Mouse (Mus musculus) inflammation-experienced regulatory T-cells, adult 16 weeks (primary cell): ENCODE measurements around the gene Sigmar1. TPM values are rescaled to one million over a fixed set of nuclear protein-coding genes. Genes with fewer than 3 reads are reported as not detected.

Experiments used
- polyA plus RNA-seq: library from polyadenylated mRNA; unstranded; fragments of 100-300 nt; shearing (Covaris generic); gene quantifications from one replicate; pipeline ENCODE4 v1.2.1, GENCODE M21; 2017

The Sigmar1 gene
- polyA plus RNA-seq, result 52.5 TPM

DNA sequence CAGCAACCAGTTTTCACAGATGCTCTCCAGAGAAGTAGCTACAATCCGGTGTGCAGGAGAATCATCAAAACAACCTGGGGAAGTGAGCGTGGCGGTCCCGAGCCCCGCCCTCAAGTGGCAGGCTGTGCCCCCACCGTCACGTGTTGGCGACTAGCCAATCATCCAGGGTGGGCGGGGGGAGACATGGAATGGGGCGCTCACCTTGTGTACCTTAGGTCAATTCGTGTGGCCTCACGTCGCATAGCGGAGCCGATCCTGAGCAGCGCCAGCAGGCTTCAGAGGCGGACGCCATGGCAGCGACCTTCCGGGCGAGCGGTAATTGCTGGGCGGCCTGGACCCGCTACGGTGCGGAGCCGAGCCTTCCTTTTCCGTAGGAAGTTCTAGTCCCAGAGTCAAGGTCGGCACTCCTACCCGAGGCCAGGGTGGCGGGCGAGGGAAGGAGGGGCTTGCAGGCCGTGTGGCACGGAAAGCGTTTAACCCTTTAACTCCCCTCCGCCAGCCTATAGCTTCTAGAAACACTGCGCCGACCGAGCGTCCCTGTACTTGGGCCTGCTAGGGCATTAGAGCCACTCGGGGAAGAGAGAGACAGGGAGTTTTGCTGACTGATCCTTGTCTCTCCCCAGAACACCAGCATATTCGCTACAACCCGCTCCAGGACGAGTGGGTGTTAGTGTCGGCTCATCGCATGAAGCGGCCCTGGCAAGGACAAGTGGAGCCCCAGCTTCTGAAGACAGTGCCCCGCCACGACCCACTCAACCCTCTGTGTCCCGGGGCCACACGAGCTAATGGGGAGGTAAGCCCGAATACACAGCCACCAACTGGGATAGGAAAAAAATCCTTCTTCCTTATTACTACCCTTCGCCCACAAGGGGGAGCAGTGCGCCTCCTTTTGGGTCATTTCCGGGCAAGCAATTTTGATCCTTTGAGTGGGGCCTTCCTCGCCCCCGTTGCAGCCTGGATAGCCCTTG, at the start of gene Sigmar1:
TSS of gene Sigmar1 (minus strand) at position 820 of the 968 bp plus-strand sequence.

DNA sequence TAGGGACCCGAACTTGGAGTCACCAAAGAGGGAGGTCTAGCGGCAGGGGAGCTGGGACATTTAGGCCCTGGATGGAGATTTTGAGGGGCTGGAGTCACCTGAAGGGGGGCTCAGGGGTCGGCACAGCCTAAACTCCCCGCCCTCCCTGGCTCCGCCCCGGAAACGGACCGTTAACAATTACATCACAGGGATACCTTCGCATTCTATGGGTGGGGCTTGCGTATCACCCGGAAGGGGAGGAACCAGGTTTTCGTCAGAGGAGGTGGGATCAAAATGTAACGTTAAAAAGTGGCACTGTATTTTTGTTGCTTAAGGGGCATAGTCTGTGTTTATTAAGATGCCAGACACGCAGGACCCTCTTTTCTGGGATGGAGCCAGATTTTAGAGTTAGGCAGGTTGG, 18.0 kb upstream of the Sigmar1 start, which contains the start of gene Ccl27a:
TSS of gene Ccl27a (minus strand) at position 246 of the 400 bp plus-strand sequence.

DNA sequence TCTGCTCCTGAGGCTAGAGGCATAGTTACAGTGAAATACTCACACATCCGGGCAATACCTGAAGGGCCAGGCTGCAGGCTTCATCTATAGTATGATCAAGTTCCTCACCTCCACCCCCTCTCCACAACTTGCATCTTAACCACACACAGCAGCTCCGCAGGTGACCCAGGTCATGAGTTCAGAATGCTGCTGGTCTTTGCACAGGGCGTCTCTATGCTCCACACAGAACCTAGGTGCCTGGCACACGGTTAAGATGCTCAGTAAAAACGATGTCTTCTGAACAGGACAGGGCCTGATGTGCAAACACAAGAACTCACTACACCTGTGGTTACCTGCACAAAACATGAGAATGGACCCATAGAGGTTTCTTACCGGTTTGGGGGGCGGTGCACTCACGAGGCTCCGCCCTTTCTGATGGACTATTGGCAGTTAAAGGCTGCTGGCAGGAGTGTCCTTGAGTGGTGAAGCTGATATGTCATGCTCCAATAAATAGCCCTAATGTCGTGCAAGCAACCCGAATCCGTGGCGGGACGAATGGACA, 1.1 kb downstream of the Sigmar1 start, which contains the start of gene Galt:
TSS of gene Galt (plus strand) at position 432 of the 541 bp plus-strand sequence.

DNA sequence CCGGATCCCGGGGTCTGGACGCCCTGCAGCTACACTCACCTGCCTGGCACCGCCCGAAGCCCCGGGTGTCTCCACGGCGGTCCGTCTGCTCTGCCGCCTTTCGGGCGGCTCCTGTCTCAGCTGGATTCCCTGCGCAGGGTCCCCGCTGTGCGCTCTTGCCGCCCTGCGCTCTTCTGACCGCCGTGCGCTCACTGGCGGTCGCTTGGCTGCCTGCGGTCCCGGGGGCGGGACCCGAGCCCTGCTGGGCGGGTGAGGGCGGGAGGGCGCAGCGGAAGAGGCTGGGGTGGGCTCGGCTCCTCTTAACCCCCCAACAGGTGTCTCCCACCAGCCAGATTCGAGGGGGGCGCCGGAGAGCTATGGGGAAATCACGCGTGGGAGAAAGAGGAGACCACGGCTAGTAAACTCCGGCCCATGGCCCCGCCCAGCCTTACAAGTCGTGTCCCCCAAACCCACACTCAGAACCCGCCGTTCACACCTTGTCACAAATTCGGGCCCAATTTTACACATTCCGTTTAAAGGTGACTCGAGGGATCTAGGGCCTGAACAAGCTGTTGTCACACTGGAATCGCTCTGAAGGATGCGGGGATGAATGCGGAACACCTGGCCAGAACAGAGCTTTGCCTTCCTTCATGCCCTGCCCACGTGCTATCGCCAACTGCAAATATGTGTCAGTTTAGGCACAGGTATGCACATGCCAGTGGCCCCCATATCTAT, 24.7 kb downstream of the Sigmar1 start, which contains the start of gene Arid3c:
TSS of gene Arid3c (minus strand) at position 91 of the 714 bp plus-strand sequence.

DNA sequence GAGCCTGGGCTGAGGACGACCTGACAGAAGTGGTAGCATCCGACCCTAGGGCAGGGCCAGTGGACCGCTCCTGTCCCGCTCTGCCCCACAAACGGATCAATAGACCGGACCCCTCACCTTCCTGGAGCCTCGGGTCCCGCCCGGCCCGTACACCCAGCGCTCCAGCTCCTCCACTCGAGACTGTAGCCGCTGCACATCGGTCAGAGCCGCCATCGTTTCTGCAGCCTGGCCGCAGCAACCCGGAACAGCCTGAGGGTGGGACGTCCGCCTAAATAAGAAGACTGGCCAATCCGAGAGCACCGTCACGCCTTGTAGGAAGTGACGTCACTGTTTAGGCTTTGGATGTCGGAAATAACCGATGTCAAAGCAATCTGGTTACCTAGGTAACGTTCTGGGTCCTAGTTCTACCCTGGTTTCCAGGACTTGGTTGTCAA, 33.0 kb downstream of the Sigmar1 start, which contains the start of gene Dctn3:
TSS of gene Dctn3 (minus strand) at position 253 of the 434 bp plus-strand sequence.

DNA sequence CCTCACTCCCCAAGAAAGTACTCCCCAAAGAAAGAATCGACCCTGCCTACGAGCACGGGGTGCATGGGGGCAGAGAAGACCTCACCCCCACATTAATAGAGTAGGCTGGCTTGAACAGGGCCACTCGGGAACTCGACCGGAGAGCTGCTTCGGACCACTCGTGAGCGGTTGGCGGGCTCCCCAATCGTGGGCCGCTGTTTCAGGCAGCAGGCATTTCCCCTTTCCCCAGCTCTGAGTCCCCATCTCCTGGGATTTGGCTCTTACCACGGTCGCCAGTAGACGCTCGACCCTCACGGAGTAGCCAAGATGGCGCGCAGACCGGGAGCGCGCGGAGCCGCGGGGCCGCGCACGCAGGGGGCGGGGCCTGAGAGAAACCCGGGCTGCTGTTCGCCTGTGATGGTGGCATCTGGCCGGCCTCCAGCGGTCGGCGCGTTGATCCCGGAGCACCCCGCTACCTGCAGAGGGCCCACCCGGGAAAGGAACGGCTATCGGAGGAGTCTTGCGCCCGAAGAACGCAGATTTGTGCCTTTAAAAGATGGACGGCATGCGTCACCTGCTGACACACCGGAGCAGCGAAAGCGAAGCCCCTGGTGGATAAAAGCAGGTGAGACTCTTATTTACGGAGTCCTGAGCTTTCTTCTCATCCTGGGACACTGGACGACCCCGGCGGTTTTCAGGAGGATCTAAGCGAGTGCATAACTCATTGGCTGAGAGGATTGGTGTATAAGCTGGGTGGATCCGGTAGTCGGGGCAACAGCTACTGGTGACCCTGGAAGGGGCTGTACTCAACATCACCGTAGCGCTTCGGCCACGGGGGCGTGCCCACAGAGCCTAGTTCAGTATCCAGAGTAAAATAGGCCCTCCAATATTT, 42.5 kb downstream of the Sigmar1 start, which contains the start of gene Rpp25l:
TSS of gene Rpp25l (minus strand) at position 338 of the 871 bp plus-strand sequence.

DNA sequence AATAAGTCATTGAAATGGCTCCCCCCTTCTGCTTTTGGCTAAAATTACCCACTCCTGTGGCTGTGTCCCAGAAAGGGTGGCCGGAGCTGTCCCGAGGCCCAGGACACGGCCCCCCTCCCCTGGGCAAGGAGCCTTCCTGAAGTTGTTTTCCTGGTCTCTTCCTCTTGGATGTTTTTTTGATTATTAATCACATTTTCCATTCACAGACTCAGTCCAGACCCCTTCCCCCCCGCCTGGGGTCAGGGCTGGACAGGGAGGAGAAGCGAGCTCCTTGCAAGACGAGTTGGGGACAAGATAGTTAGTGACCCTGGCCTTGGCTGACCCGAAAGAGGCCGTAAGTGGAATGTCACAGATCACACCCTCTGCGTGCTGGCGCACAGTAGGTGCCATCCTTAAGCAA, 56.2 kb downstream of the Sigmar1 start, which contains the start of gene Il11ra1:
TSS of gene Il11ra1 (plus strand) at position 207 of the 400 bp plus-strand sequence.

DNA sequence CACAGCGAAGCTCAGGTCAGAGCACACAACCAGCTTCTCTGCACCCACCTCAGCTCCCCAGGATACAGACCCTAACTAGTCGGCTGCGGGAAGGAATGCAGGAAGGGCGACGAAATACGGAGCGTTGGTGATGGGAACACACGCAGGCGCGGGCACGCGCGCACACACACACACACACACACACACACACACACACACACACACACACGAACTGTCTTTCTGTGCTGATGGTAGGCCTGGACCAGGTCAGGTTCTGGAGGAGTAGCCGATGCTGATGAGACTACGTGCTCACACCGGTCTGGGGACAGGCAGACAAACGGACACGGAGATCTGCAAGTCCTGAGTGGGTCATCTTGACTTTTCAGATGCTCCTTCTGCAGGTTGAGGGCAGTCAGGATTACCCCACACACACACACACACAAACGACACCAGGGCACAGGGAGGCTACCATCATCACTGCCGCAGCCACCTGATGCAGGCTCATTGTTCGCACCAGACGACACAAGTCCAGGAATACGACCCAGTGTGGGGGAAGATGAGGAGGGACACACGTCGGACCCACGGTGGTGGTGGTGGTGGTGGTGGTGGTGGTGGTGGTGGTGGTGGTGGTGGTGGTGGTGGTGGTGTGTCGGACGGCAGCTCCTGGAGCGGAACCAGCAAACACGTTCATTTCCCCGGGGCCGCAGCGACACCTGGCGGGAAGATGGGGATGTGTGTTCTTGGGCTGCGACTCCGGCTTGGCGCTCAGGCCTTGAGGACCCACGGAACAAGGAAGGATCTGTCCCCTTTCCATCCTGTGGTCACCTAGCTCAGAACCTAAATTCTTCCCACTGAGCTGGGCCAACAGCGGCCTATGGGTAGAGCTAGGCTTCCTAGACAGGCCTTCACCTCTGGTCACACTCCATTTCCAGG, 58.8 kb downstream of the Sigmar1 start, which contains the start of gene Cntfr:
TSS of gene Cntfr (minus strand) at position 160 of the 912 bp plus-strand sequence.

Other genes with a start within 250 kb of the Sigmar1 start
- gene 1110017D15Rik, start 238.8 kb downstream of the Sigmar1 start, polyA plus RNA-seq, result not detected
- 1.8 TPM for gene Fam219a, start 186.6 kb downstream of the Sigmar1 start, polyA plus RNA-seq
- gene Dnaic1, start 186.4 kb downstream of the Sigmar1 start, polyA plus RNA-seq, result not detected
- not detected for gene Enho, start 115.8 kb downstream of the Sigmar1 start, polyA plus RNA-seq
- not detected for gene Cntfr, start 59.1 kb downstream of the Sigmar1 start, polyA plus RNA-seq
- 12.2 TPM for gene Il11ra1, start 56.2 kb downstream of the Sigmar1 start, polyA plus RNA-seq
- gene Rpp25l, start 42.6 kb downstream of the Sigmar1 start, polyA plus RNA-seq, result 41.2 TPM
- gene Dctn3, start 33.0 kb downstream of the Sigmar1 start, polyA plus RNA-seq, result 130 TPM
- not detected for gene Arid3c, start 25.0 kb downstream of the Sigmar1 start, polyA plus RNA-seq
- gene Galt, start 929 bp downstream of the Sigmar1 start, polyA plus RNA-seq, result 80.5 TPM
- gene Ccl27a, start 18.1 kb upstream of the Sigmar1 start, polyA plus RNA-seq, result 6.8 TPM
- gene Gm21541, start 147.5 kb upstream of the Sigmar1 start, polyA plus RNA-seq, result not detected
- 2.4 TPM for gene Gm20878, start 185.4 kb upstream of the Sigmar1 start, polyA plus RNA-seq
- gene Fam205a4, start 209.9 kb upstream of the Sigmar1 start, polyA plus RNA-seq, result 0.10 TPM